Mouse (Mus musculus) olfactory bulb, adult 2 months (tissue): ENCODE results near the gene Loxl4. TPM values are rescaled to one million over a fixed set of nuclear protein-coding genes. Genes with fewer than 3 reads are reported as not detected.

Experiments used
- H3K27ac ChIP-seq: fragments of 200-500 bp; 2 replicates; pipeline ENCODE4 v1.5.1; 2012; ENCODE audit warnings: low read depth, low read length; ENCODE audit not compliant: insufficient read depth
- H3K4me1 ChIP-seq: fragments of 200-500 bp; 2 replicates; pipeline ENCODE4 v1.6.1; 2012; ENCODE audit warnings: low read length; ENCODE audit not compliant: control insufficient read depth, insufficient read depth
- H3K4me3 ChIP-seq: fragments of 200-500 bp; 2 replicates; pipeline ENCODE4 v1.5.1; 2012; ENCODE audit warnings: mild to moderate bottlenecking, low read depth, low read length, moderate library complexity; ENCODE audit not compliant: insufficient read depth
- CTCF ChIP-seq: fragments of 200-500 bp; IDR thresholded peaks from 2 replicates; pipeline ENCODE4 v1.5.1; 2012; ENCODE audit warnings: low read depth, mild to moderate bottlenecking, low read length, moderate library complexity; ENCODE audit not compliant: insufficient read depth
- POLR2A ChIP-seq: fragments of 200-500 bp; IDR thresholded peaks from 2 replicates; pipeline ENCODE4 v1.6.1; 2012; ENCODE audit warnings: mild to moderate bottlenecking, low read depth, low read length, moderate library complexity; ENCODE audit not compliant: insufficient read depth
- WGBS: fragments of 180-500 bp; shearing (Covaris S2); methylation state at CpG from one replicate; pipeline ENCODE4 v1.1.7; 2018; 5-methylcytosine and 5-hydroxymethylcytosine counted together
- polyA plus RNA-seq: library from polyadenylated mRNA; stranded (reverse); fragments of >200 nt; gene quantifications from 2 replicates; pipeline ENCODE4 v1.2.4, GENCODE M21; 2012; ENCODE audit warnings: low replicate concordance; ENCODE audit not compliant: missing spikeins, insufficient read depth, insufficient read length

Loxl4 gene
- not detected in 2 replicates for polyA plus RNA-seq

DNA sequence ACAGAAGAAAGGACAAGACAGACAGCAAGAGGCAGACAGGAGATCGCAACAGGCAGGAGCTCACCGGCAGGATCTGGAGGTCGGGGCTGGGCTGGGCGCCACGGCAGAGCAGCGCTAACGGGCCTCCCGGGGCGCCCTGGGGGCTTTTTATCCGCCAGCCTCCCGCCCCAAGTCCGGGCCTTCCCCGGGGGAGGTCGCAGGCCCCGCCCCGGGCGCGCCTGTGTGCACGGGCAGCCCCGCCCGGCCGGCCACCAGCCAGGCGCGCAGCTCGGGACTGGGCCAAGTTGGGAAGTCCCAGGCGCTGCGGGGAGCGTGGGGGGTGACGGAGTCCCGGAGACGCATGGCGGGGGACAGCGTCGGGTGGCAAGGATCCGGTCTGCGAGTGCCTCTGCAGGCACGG lies at the start of gene Loxl4:
Gene Loxl4, minus strand, starts transcription at position 160 of the 400 bp plus-strand sequence.
- no peak within 1 kb of the TSS for H3K27ac ChIP-seq
- peak within 1 kb of the TSS; percentile 11 for H3K4me3 ChIP-seq
- TF ChIP-seq POLR2A = no peak
- no peak for TF ChIP-seq CTCF
- 5% methylated on average over 37 of the region's 37 CpGs for WGBS
- H3K4me1 ChIP-seq = peaks cover 7% of the 10 kb centered on the region

DNA sequence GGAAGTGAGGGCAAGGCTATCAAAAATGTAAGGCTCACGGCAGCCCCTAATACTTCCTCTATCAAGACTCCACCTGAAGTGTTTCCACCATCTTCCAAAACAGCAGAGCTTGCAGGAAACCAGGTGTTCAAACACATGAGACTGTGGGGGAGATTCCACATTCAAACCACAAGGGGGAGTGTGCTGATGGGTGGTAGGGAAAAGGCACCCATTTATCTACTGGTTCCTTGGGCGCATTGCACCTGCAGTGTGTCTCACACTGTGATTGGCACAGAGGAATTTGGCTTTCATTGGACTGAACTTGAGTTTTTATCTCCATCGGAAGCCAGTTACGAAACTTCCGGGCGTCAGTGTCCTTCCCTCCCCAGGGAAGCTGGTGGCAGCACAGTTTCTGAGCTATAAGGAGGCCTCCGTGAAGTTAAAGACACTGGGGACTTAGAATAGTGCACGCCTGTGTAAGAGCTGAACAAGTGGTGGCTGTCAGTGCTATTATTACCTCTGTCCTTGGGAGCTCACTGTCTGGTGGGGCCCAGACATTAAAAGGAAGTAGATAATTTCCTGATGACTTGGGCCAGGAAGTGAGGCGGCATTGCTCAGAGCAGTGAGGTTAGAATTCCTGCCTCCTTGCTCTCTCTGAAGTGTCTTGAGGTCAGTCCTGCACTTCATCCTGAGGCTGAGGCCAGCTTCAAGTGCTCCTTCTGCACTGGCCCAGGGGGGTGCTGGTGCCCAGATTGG lies 49.0 kb upstream of the Loxl4 start:
- peaks cover 7% of the 10 kb centered on the region for H3K4me1 ChIP-seq
- 87% methylated on average over 9 of the region's 9 CpGs for WGBS
- no peak for TF ChIP-seq POLR2A
- no peak for TF ChIP-seq CTCF
- H3K4me3 ChIP-seq = no peak overlapping the region
- H3K27ac ChIP-seq = no peak overlapping the region

GRCm38 (mm10) chr19:42660244-42660565 lies 47.6 kb upstream of the Loxl4 start:
- no peak overlapping the region for H3K27ac ChIP-seq
- 98% methylated on average over 2 of the region's 2 CpGs for WGBS

DNA sequence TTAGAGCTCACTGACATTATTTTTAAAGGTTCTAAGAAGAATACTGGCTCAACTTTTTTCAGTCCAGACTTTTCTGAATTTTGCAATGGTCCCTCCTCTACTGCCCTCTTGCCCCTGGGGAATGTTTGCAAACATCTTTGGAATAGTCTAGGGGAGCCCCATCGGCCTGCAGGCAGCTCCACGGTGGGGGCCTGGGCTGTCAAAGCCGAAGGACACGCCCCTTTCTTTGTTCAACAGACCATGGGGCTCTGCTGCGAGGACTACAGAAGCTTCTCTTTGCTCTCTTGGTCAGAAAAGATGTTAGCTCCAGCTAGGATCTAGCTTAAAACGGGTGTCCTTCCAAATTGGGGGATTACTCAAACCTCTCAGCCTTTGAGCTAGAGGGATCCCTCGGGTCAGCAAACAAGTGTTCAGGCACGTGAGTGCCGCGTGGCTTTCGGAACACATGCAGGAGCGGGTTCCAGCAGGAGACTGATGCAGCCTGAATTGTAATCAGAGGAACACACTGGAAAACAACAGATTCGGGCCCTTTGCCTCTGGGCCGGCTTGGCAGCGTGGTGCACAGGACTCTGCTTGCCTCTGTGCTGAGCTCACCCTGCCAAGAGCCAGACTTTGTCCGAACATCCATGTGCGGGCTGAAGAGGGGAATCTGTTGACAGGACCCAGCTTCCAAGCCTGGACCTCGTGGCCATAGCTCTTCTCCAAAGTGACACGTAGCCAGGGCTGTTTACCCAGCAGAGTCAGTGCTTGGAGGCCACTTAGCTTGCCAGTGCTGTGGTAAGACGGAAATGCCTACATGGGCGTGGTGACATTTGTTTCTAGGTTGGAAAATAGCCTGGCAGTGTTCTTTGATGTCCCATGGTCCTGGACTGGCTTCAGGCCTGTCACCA lies 47.0 kb upstream of the Loxl4 start:
- Histone ChIP-seq H3K4me1 (peaks cover 7% of the 10 kb centered on the region), H3K27ac (no peak overlapping the region), H3K4me3 (no peak overlapping the region)
- WGBS = 43% methylated on average over 21 of the region's 21 CpGs
- TF ChIP-seq CTCF (no peak), POLR2A (no peak)

More at GRCm38 (mm10) chr19:42660244-42660565, 47.6 kb upstream of the Loxl4 start:
- TF ChIP-seq CTCF (no peak), POLR2A (no peak)
- H3K4me3 ChIP-seq = no peak overlapping the region
- H3K4me1 ChIP-seq = peaks cover 7% of the 10 kb centered on the region

DNA sequence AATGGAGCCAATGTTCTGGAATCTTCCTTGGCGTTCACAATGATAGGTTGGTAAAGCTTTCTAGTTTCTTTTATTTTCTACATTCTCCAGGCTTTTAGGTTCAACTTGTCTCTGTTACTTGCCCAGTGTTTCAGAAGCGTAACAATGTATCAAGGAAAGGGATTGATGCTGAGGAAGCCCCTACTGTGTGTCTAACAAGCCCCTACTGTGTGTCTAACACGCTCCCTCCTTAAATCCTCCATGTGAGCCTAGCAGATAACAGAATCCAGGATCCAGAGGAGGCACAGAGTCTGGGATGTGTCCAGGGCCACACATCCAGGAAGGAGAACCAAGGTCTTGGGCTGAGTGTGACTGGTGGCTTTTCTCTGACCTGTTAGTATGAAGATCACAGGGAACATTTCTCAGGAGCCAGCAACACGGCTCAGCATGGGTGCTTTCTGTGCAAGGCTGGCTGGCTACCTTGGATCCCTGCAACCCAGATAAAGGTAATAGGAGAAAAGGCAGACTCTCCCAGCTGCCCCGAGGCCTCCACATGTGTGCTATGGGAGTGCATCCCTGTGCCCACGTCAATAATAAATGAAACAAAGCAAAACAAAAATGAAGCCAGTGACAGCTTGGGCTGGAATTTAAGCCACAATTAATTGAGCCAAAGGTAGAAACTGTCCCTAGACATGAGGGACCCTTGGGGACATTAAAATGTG lies 46.0 kb upstream of the Loxl4 start:
- 95% methylated on average over 6 of the region's 6 CpGs for WGBS
- H3K27ac ChIP-seq = no peak overlapping the region
- no peak overlapping the region for H3K4me3 ChIP-seq
- peaks cover 7% of the 10 kb centered on the region for H3K4me1 ChIP-seq
- no peak for TF ChIP-seq POLR2A

GRCm38 (mm10) chr19:42657769-42658168 lies 45.2 kb upstream of the Loxl4 start:
- no peak overlapping the region for H3K27ac ChIP-seq
- H3K4me1 ChIP-seq = peaks cover 7% of the 10 kb centered on the region
- H3K4me3 ChIP-seq = no peak overlapping the region
- TF ChIP-seq CTCF = no peak
- TF ChIP-seq POLR2A = no peak
- WGBS = 60% methylated on average over 4 of the region's 4 CpGs

- WGBS = 97% methylated on average over 2 of the region's 2 CpGs
- no peak overlapping the region for H3K4me3 ChIP-seq
Measured at GRCm38 (mm10) chr19:42657306-42657705, 44.7 kb upstream of the Loxl4 start.

GRCm38 (mm10) chr19:42655006-42655405 lies 42.4 kb upstream of the Loxl4 start:
- H3K4me1 ChIP-seq = peaks cover 4% of the 10 kb centered on the region
- no peak overlapping the region for H3K27ac ChIP-seq
- no peak overlapping the region for H3K4me3 ChIP-seq
- TF ChIP-seq POLR2A (no peak), CTCF (peak; percentile 78; the same call in 1 of the 2 replicates)
- WGBS = 50% methylated on average over 1 of the region's 1 CpGs

More at GRCm38 (mm10) chr19:42657306-42657705, 44.7 kb upstream of the Loxl4 start:
- peaks cover 7% of the 10 kb centered on the region for H3K4me1 ChIP-seq
- TF ChIP-seq POLR2A (no peak), CTCF (no peak)
- H3K27ac ChIP-seq = no peak overlapping the region
